Mouse (Mus musculus) forebrain, embryonic 10.5 days (tissue): ENCODE measurements around the gene Osbp2. TPM values are rescaled to one million over a fixed set of nuclear protein-coding genes. Genes with fewer than 3 reads are reported as not detected.

Experiments used
- DNase-seq: peaks from one replicate; pipeline ENCODE4 v3.0.0-alpha.2; 2017; ENCODE audit warnings: low spot score; ENCODE audit errors: extremely low spot score
- H3K27ac ChIP-seq: fragments of 300-500 bp; sonication (generic); 2 replicates; pipeline ENCODE4 v1.5.1; 2016; ENCODE audit warnings: mild to moderate bottlenecking
- H3K27me3 ChIP-seq: fragments of 300-500 bp; sonication (generic); 2 replicates; pipeline ENCODE4 v1.6.1; 2016; ENCODE audit warnings: mild to moderate bottlenecking; ENCODE audit not compliant: poor library complexity, severe bottlenecking
- H3K36me3 ChIP-seq: fragments of 300-500 bp; sonication (generic); replicated peaks from 2 replicates; pipeline ENCODE4 v1.6.1; 2016; ENCODE audit warnings: mild to moderate bottlenecking, moderate library complexity
- H3K4me1 ChIP-seq: fragments of 300-500 bp; sonication (generic); 2 replicates; pipeline ENCODE4 v1.6.1; 2016
- H3K4me3 ChIP-seq: fragments of 300-500 bp; sonication (generic); 2 replicates; pipeline ENCODE4 v1.5.1; 2016; ENCODE audit warnings: mild to moderate bottlenecking, moderate library complexity
- H3K9me3 ChIP-seq: fragments of 300-500 bp; sonication (generic); 2 replicates; pipeline ENCODE4 v1.6.1; 2016; ENCODE audit warnings: mild to moderate bottlenecking, moderate library complexity
- WGBS: fragments of 180-500 bp; shearing (Covaris S2); methylation state at CpG from one replicate; pipeline ENCODE4 v1.1.7; 2016; 5-methylcytosine and 5-hydroxymethylcytosine counted together
- polyA plus RNA-seq: library from polyadenylated mRNA; unstranded; fragments of >200 nt; fragmentation: Nextera tagmentation; extraction: Ambion mirVana; gene quantifications from 2 replicates; pipeline ENCODE4 v1.2.1, GENCODE M21; 2016

Osbp2 gene
- polyA plus RNA-seq, 1 experiment from 2014 or later, result 0.89 TPM

GRCm38 (mm10) chr11:3834421-3835098 is 29.1 kb downstream of the Osbp2 start:
- H3K4me1 ChIP-seq, result peaks cover 11% of the 10 kb centered on the region; the same call in 1 of the 2 replicates
- H3K27me3 ChIP-seq, result peaks cover 13% of the 10 kb centered on the region; the same call in 1 of the 2 replicates
- peak overlapping the region; percentile 31 for H3K4me3 ChIP-seq
- H3K27ac ChIP-seq, result no peak overlapping the region
- DNase-seq, result peak; percentile 37
- 50% methylated on average over 13 of the region's 13 CpGs for WGBS
- H3K9me3 ChIP-seq, result no peaks in the 10 kb centered on the region
- H3K36me3 ChIP-seq, result no peaks in the 10 kb centered on the region

- Histone ChIP-seq H3K4me3 (peak overlapping the region; percentile 31), H3K36me3 (no peaks in the 10 kb centered on the region), H3K27me3 (peaks cover 13% of the 10 kb centered on the region; the same call in 1 of the 2 replicates), H3K4me1 (peaks cover 11% of the 10 kb centered on the region; the same call in 1 of the 2 replicates), H3K9me3 (0 out of 2 replicates have a peak, but pooled peaks cover under 1% of the 10 kb centered on the region), H3K27ac (no peak overlapping the region)
- 43% methylated on average over 21 of the region's 21 CpGs for WGBS
- no peak for DNase-seq
Measured at GRCm38 (mm10) chr11:3833544-3834420, 29.9 kb downstream of the Osbp2 start.

- WGBS, result 50% methylated on average over 6 of the region's 6 CpGs
- no peak overlapping the region for H3K27ac ChIP-seq
- peaks cover 11% of the 10 kb centered on the region; the same call in 1 of the 2 replicates for H3K4me1 ChIP-seq
- peaks cover 15% of the 10 kb centered on the region for H3K9me3 ChIP-seq
- H3K36me3 ChIP-seq, result no peaks in the 10 kb centered on the region
- H3K4me3 ChIP-seq, result no peak overlapping the region
- no peak for DNase-seq
- peaks cover 13% of the 10 kb centered on the region; the same call in 1 of the 2 replicates for H3K27me3 ChIP-seq
Measured at GRCm38 (mm10) chr11:3832193-3832901, 31.4 kb downstream of the Osbp2 start.

- H3K27me3 ChIP-seq, result peaks cover 11% of the 10 kb centered on the region; the same call in 1 of the 2 replicates
- peaks cover 10% of the 10 kb centered on the region; the same call in 1 of the 2 replicates for H3K4me1 ChIP-seq
- no peak overlapping the region for H3K27ac ChIP-seq
- 90% methylated on average over 5 of the region's 5 CpGs for WGBS
- no peak for DNase-seq
- no peaks in the 10 kb centered on the region for H3K36me3 ChIP-seq
- H3K9me3 ChIP-seq, result peaks cover 17% of the 10 kb centered on the region
- no peak overlapping the region for H3K4me3 ChIP-seq
Measured at GRCm38 (mm10) chr11:3829736-3830135, 34.0 kb downstream of the Osbp2 start.

- Histone ChIP-seq H3K27me3 (no peaks in the 10 kb centered on the region), H3K4me1 (peaks cover 4% of the 10 kb centered on the region; the same call in 1 of the 2 replicates), H3K4me3 (no peak overlapping the region), H3K9me3 (peaks cover 17% of the 10 kb centered on the region), H3K36me3 (no peaks in the 10 kb centered on the region), H3K27ac (no peak overlapping the region)
- WGBS, result 81% methylated on average over 5 of the region's 5 CpGs
- DNase-seq, result no peak
Measured at GRCm38 (mm10) chr11:3824138-3824537, 39.6 kb downstream of the Osbp2 start.

GRCm38 (mm10) chr11:3823378-3823777 is 40.3 kb downstream of the Osbp2 start:
- Histone ChIP-seq H3K4me1 (peaks cover 8% of the 10 kb centered on the region), H3K27ac (no peak overlapping the region), H3K36me3 (no peaks in the 10 kb centered on the region), H3K27me3 (no peaks in the 10 kb centered on the region), H3K9me3 (peaks cover 12% of the 10 kb centered on the region), H3K4me3 (no peak overlapping the region)
- 66% methylated on average over 2 of the region's 2 CpGs for WGBS
- no peak for DNase-seq

GRCm38 (mm10) chr11:3817986-3818758 is 45.5 kb downstream of the Osbp2 start:
- H3K4me1 ChIP-seq, result peaks cover 12% of the 10 kb centered on the region
- no peaks in the 10 kb centered on the region for H3K9me3 ChIP-seq
- WGBS, result 35% methylated on average over 4 of the region's 4 CpGs
- no peak overlapping the region for H3K4me3 ChIP-seq
- no peaks in the 10 kb centered on the region for H3K36me3 ChIP-seq
- DNase-seq, result no peak
- no peaks in the 10 kb centered on the region for H3K27me3 ChIP-seq
- H3K27ac ChIP-seq, result peak overlapping the region; percentile 40; the same call in 1 of the 2 replicates

- no peak overlapping the region for H3K27ac ChIP-seq
- no peaks in the 10 kb centered on the region for H3K27me3 ChIP-seq
- no peak for DNase-seq
- no peaks in the 10 kb centered on the region for H3K36me3 ChIP-seq
- H3K4me3 ChIP-seq, result no peak overlapping the region
- H3K9me3 ChIP-seq, result no peaks in the 10 kb centered on the region
- H3K4me1 ChIP-seq, result peaks cover 7% of the 10 kb centered on the region
Measured at GRCm38 (mm10) chr11:3815951-3816350, 47.8 kb downstream of the Osbp2 start.

GRCm38 (mm10) chr11:3813340-3813739 is 50.4 kb downstream of the Osbp2 start:
- DNase-seq, result no peak
- Histone ChIP-seq H3K36me3 (no peaks in the 10 kb centered on the region), H3K4me1 (peaks cover 4% of the 10 kb centered on the region), H3K27ac (no peak overlapping the region), H3K9me3 (no peaks in the 10 kb centered on the region), H3K27me3 (no peaks in the 10 kb centered on the region), H3K4me3 (no peak overlapping the region)

GRCm38 (mm10) chr11:3808162-3808561 is 55.5 kb downstream of the Osbp2 start:
- Histone ChIP-seq H3K36me3 (no peaks in the 10 kb centered on the region), H3K4me1 (no peaks in the 10 kb centered on the region; the same call in 1 of the 2 replicates), H3K4me3 (no peak overlapping the region), H3K27me3 (no peaks in the 10 kb centered on the region), H3K9me3 (0 out of 2 replicates have a peak, but pooled peaks cover 4% of the 10 kb centered on the region), H3K27ac (no peak overlapping the region)
- WGBS, result 36% methylated on average over 3 of the region's 3 CpGs
- DNase-seq, result no peak

GRCm38 (mm10) chr11:3805362-3805761 is 58.3 kb downstream of the Osbp2 start:
- 0 out of 2 replicates have a peak, but pooled peaks cover 4% of the 10 kb centered on the region for H3K9me3 ChIP-seq
- no peak overlapping the region for H3K27ac ChIP-seq
- H3K27me3 ChIP-seq, result no peaks in the 10 kb centered on the region
- no peak overlapping the region for H3K4me3 ChIP-seq
- no peaks in the 10 kb centered on the region; the same call in 1 of the 2 replicates for H3K4me1 ChIP-seq
- no peaks in the 10 kb centered on the region for H3K36me3 ChIP-seq
- DNase-seq, result no peak
- WGBS, result 31% methylated on average over 3 of the region's 3 CpGs

- 91% methylated on average over 2 of the region's 2 CpGs for WGBS
- no peaks in the 10 kb centered on the region; the same call in 1 of the 2 replicates for H3K4me1 ChIP-seq
- no peak overlapping the region for H3K4me3 ChIP-seq
- H3K9me3 ChIP-seq, result 0 out of 2 replicates have a peak, but pooled peaks cover 4% of the 10 kb centered on the region
- no peaks in the 10 kb centered on the region for H3K36me3 ChIP-seq
- H3K27me3 ChIP-seq, result no peaks in the 10 kb centered on the region
- no peak for DNase-seq
- no peak overlapping the region for H3K27ac ChIP-seq
Measured at GRCm38 (mm10) chr11:3804639-3805038, 59.1 kb downstream of the Osbp2 start.
